Mouse (Mus musculus): ENCODE results near the gene Ltb.
"Not testable (repeated sequence)": the region's sequence is repeated elsewhere in the genome, so short reads cannot be mapped to it uniquely, and the experiment has no call there.

Gene Ltb

DNA sequence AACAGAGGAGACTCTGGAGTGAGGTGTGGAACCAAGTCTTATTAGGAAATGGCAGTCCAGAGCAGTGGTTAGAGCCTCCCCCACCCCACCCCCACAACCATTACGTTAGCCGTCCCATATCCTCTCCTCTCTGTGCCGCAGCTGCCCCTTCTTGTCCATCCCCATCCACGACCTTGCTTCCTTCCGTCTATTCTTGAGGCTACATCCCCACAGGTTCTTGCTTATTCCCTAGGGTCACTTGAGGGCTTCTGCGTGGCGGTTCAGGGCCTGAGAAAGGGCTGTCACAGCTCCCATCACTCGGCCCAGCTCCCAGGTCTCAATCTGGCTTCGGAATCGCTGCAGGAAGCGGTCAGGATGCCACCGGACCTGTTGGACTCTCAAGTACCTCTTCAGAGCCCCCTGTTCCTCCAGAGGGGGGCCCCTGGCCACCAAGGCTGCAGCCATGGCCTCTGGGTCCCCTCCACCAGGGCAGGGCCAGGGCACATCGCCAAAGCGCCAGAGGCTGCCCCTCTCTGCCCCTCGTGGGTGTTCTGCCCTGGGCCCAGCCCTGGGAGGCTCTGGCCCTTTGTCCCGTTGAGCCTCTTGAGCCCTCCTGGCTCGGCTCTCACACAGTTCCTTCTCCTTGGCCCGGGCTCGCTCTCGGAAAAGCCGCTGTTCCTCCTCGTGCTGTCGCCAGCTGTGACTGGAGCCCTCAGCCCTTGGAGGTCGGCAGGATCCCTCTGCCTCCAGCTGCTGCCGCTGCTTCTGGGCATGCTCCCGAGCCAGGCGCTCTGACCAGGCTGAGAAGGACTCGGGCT is 26.1 kb downstream of the Ltb start, which contains the start of gene Gm16181:
TSS of gene Gm16181 (plus strand) at position 679 of the 797 bp plus-strand sequence.
- no peak for ATAC-seq (ENCODE audit: insufficient number of reproducible peaks, low FRiP score, low TSS enrichment)

DNA sequence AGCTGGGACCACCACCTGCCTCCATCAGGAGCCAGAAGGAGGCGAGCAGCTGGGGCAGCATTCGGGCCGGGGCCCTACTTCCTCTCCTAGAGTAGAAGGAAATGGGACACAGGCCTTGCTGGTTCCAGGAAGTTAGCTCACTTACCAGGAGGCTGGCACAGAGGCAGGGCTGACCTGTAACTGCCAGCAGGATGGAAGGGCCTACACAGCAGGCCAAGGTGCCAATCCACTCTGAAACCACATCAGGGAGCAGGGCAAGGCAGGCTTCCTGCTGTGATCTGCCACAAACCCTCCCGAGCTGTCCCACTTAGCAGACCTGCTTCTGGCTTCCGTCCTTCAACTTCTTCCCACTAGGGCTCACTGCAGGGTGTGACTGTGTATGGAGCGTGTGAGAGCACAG is 28.1 kb downstream of the Ltb start:
- ATAC-seq (ENCODE audit: insufficient number of reproducible peaks, low FRiP score, low TSS enrichment), result no peak

DNA sequence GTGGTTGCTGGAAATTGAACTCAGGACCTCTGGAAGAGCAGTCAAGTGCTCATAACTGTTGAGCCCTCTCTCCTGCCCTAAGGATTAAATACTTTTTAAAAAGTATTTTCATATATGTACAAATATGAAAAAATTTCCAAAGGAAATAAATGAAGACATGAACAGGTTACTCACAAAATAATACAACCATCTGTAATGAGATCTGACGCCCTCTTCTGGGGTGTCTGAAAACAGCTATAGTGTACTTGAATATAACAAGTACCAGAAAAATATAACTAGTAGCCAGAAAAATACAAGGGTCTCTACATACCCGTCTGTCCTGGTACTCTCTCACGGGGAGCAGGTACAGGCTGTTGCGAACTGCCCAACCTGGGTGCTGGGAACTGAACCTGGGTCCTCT is 30.4 kb downstream of the Ltb start:
- no peak for ATAC-seq (ENCODE audit: insufficient number of reproducible peaks, low FRiP score, low TSS enrichment)

DNA sequence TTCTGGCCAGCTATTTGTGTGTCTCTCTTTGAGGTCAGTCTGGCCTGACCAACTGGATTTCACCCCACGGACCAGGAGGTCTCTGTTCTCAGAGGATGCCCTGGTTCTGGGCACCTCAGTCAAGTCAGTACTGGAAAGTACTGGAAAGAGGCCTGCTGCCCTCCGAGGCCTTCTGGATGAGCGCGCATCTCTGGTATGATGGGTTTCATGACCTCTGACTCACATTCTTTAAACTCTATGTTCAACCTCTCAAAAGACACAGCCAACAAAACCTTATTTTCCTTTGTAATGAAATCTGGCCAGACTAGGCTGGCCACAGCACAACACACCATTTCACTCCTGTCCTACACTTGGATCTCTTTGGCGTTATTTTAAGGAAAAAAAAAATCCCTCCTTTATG is 31.2 kb downstream of the Ltb start:
- ATAC-seq (ENCODE audit: insufficient number of reproducible peaks, low FRiP score, low TSS enrichment), result no peak

DNA sequence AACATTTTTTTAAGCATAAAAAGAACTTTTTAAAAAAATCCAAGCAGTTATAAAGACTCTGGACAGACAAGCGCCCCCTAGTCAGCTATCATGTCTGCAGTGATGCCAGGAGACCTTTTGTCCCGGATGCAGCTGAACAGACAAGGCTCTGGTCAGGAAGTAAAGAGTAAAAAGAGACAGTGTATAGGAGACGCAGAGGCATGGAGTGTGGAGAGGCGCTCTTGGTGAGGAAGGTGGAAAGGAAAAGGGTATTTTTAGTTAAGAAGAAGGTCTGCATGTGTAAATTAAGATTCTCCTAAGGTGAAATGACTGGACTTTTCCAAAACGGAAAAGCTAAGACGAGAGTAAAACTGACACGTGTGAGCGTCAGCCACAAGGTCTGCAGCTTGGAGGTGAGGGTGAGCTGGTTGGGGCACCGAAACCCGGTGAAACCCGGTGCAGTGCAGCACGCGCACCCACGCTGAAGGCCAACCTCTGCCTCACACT is 32.4 kb downstream of the Ltb start:
- no peak for ATAC-seq (ENCODE audit: insufficient number of reproducible peaks, low FRiP score, low TSS enrichment)

DNA sequence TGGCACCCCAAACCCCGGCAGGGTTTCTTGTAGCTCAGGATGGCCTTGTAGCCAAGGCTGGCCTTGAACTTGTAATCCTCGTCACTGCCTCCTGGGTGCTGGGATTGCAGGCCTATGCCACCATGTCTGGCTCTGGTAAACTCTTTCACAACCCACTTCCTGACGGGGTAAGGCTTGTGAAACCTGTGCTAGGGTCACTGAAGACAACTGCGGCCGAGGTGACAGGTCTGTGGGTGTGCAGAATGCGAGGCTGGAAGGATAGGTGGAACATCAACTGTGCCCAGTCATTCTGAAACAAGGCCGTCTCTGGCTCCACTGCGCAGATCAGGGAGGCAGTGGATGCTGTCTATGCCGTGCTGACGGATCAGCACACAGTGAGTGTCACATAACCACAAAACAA is 36.8 kb downstream of the Ltb start:
- no peak for ATAC-seq (ENCODE audit: insufficient number of reproducible peaks, low FRiP score, low TSS enrichment)

DNA sequence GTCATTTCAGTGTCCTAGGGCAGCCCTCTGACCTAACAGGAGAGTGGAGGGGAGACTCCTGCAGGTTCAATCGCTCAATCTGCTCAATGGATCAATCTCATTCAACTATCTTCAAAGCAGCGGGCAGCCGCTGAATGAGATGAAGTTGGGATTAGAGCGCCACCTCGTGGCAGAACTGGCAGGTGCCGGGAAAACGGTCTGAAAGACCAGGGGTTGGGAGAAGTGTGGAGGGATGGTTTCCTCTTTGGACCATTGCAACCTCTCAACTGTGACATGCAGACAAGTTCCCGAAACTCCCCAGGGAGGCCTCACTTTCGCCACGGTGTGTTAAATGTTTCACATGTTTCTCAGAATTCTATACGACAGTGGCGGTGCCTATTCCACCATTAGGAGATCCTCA is 37.8 kb downstream of the Ltb start:
- no peak for ATAC-seq (ENCODE audit: insufficient number of reproducible peaks, low FRiP score, low TSS enrichment)

DNA sequence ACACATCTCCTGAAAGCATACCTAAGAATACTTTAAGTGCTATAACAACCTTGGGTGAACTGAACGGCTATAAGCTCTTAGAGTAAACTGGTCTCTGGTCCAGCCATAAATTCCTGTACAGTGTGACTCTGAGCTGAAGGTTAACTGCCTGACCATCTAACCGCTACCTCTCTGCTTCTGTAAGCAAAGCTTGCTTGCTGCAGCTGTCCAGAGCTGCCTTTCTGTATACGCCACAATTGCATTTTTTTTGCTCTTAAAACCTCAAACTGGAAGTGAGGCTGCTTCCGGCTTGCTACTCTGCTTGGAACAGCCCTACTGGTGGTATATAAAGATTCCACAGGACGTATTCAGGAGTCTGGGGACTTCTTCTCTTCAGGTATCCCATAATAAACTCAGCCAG is 38.4 kb downstream of the Ltb start:
- no peak for ATAC-seq (ENCODE audit: insufficient number of reproducible peaks, low FRiP score, low TSS enrichment)

DNA sequence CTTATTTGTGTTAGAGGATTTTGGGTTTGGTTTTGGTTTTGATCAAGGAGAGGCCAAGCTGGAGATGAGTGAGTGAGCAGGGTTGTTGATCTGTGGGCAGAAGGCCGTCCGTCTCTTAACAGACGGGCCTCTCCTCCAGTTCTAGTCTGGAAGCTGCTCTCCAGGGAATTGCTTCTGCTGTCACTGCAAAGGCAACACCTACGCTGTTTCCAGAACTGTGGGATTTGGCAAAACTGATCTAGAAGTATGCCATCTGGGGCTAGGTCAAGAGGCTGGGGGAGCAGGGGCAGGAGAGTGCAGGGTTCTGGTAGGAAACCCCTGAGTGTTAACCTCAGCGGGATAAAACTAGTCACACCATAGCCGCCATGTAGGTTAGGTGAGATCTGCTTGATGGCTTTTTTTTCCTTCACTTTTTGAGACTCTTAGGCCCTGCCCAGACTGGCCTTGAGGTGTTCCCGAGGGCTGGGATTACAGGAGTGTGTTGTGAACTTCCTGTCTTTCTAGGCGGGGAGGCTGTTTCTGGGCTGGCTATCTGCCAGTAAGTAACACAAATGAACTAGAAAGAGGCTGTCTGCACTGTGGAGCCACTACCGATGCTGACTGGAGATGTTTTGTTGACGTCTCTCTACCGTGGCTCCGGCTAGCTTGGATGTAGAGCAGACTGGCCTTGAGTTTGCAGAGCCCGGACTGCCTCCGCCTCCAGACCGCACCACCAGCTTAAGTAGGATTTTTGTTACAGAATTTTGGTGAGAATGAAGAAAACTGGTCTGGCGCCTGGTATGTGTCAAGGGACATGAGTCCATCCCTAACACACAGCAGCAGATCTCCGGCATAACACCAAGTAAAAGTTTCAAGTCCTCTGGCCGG is 39.1 kb downstream of the Ltb start, which contains the start of gene Atp6v1g2:
TSS of gene Atp6v1g2 (plus strand) at position 547 of the 867 bp plus-strand sequence.
- no peak for ATAC-seq (ENCODE audit: insufficient number of reproducible peaks, low FRiP score, low TSS enrichment)

DNA sequence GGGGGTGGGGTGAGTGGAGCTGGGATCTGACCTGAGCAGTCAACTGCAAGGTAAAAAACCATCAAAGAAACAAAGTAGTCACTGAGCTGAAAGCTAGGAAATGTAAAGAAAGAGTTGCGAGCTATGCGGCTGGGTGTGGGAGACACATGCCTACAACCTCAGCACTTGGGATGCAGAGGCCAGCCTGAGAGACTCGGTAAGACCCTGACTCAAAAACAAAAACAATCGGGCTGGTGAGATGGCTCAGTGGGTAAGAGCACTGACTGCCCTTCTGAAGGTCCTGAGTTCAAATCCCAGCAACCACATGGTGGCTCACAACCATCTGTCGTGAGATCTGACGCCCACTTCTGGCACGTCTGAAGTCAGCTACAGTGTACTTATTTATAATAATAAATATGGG is 39.9 kb downstream of the Ltb start:
- ATAC-seq (ENCODE audit: insufficient number of reproducible peaks, low FRiP score, low TSS enrichment), result not testable (repeated sequence)

DNA sequence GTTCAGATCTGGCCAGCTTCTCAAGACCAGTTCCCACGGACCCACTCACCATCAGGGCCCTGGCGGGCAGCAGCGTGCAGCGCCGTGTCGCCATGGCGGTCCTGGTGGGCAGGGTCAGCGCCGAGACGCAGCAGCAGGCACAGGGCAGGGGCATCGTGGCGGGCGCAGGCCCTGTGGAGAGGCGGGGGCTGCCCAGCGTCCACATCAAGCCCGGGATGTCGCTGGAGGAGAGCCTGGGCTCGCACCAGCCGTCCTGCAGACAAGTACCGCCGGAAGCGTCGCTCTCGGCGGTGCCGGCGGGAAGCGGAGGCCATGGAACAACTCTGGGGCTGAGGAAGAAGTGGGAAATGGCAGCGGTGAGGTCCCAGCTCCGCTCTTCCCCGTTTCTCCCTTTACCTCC is 40.7 kb downstream of the Ltb start:
- ATAC-seq (ENCODE audit: insufficient number of reproducible peaks, low FRiP score, low TSS enrichment), result no peak

DNA sequence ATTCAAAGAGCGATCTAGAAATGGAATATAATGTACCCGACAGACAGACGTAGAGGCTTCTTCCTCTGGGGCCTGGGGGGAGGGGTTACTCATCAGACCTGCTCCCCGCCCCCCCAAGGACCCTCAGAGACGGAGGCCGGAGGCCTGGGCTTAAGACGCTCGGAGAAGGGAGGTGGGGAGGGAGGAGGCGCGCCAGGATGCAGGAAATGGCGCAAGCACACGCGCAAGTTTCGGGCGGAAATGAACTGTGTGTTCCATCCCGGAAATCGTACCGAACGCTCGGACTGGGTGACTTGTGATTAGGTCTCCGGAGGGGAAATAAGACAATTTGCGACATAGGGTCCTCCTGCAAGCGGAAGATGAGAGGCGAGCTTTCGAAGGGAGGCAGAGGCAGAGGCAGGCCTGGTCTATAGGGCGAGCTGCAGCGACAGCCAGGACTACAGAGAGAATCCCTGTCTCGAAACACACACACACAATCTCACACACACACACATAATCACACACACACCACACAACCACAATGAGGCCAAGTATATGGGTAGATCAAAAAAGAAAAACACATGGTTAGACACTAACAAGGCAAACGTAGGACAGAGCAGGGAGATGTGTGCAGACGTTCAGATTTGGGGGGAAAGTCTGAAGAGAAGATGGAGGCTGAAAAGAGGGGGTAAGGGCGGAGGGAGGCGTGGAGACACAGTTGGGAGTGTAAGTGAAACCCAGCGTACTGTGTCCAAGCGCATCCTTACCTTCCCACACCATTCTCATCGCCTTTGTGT is 41.6 kb downstream of the Ltb start, which contains the start of gene Nfkbil1:
TSS of gene Nfkbil1 (minus strand) at position 179 of the 776 bp plus-strand sequence.
- ATAC-seq (ENCODE audit: insufficient number of reproducible peaks, low FRiP score, low TSS enrichment), result peak; percentile 59; the same call in 1 of the 2 replicates

DNA sequence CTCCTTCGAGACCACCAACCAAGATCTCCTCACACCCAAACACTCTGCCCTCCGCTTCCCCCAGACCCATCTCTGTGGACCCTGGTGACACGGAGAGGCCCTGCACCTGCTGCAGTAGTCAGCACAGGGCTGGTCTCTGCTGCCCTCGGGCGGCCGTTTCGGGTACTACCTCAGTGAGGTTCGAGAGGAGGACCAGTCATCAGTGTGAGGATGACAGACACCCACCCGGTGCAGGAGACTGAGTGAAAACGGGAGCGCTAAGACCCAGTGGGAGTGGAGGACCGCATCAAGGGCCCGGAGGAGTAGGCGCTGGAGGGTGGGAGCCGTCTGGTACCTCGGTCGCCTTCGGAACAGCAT is 42.1 kb downstream of the Ltb start:
- ATAC-seq (ENCODE audit: insufficient number of reproducible peaks, low FRiP score, low TSS enrichment), result peak; percentile 77

DNA sequence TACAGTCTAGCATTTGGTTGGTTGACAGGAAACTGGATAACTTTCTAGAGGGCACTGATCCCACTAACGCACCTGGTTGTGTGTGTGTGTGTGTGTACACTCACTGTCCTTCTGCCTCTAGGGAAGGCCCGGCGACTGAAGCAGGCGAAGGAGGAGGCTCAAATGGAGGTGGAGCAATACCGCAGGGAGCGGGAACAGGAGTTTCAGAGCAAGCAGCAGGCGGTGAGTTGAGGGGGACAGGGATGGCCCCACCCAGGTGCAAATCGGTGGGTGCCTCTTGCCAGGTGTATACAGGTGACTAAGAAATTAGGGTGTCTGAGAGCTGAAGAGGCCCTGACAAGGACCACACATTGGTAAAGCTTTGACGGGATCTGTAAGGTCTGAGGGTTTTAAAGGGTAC is 42.8 kb downstream of the Ltb start:
- ATAC-seq (ENCODE audit: insufficient number of reproducible peaks, low FRiP score, low TSS enrichment), result no peak

DNA sequence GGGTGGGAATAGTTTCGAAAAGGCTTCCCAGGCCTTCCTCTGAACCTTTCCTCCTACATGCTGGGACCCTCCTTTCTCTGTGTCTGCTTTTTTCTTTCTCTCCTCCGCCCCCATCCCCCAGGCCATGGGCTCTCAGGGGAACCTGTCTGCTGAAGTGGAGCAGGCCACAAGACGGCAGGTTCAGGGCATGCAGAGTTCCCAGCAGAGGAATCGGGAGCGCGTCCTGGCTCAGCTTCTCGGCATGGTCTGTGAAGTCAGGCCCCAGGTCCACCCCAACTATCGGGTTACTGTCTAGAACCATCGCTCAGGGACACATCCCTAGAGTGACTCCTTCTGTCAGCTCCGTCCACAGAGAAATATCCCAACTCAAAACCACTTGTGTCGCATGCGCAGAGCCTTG is 43.3 kb downstream of the Ltb start:
- ATAC-seq (ENCODE audit: insufficient number of reproducible peaks, low FRiP score, low TSS enrichment), result no peak

DNA sequence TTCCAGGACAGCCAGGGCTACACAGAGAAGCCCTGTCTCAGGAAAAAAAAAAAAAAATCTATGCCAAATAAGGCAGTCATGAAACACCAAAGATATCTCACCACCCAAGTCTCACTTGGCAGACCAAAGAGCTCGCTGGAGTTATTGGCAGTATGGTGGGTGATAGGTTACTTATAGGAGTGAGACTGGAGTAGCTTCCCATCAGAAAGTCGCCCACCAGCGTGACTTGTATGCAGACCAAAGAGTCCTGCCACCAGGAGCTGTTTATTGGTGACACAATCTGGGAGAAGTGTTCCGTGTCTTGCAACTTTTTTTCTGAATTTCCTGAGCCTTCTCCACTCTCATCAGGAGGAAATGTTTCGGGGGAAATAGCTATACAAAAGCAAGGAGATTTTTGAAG is 45.5 kb downstream of the Ltb start:
- ATAC-seq (ENCODE audit: insufficient number of reproducible peaks, low FRiP score, low TSS enrichment), result no peak

DNA sequence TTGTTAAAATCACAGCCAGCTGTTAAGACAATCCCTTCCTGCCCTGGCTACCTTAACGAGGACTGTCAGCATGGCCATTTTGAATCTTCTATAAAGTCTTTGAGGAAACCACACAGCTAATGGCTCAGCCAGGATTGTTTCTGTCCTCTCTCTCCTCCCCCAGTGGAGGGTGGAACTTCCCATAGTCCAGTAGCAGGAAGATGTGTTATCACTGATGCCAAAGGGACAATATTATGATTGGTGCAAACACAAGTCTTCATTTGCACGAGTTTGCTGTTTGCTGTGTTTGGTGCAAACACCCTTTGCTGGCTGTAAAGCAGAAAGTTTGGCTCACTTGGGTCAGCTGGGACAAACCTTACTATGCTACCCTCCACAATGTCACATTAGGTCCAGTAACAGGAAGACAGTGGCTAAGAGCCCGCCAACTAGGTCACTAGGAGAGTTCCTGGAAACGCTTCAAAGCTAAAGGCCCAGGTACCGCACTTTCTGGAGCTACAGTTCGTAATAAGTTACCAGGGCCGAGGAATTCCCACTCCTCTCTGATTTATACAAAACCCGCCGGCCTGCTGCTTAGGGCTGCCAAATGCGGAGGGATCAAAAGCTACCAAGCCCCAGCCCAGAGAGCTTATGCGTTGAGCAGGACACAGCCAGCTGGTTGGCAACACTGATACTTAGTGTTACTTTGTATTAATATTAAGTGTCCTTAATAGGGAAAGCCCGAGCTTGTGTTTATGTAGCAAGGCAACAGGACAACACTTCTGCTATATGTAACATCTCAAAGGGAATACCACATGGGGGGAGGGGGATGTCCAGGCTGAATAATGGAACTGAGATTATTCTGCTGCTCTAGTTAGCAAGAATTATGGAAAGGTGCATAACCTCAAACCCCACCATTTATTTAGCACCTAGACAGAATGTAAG is 46.4 kb downstream of the Ltb start:
- no peak for ATAC-seq (ENCODE audit: insufficient number of reproducible peaks, low FRiP score, low TSS enrichment)

DNA sequence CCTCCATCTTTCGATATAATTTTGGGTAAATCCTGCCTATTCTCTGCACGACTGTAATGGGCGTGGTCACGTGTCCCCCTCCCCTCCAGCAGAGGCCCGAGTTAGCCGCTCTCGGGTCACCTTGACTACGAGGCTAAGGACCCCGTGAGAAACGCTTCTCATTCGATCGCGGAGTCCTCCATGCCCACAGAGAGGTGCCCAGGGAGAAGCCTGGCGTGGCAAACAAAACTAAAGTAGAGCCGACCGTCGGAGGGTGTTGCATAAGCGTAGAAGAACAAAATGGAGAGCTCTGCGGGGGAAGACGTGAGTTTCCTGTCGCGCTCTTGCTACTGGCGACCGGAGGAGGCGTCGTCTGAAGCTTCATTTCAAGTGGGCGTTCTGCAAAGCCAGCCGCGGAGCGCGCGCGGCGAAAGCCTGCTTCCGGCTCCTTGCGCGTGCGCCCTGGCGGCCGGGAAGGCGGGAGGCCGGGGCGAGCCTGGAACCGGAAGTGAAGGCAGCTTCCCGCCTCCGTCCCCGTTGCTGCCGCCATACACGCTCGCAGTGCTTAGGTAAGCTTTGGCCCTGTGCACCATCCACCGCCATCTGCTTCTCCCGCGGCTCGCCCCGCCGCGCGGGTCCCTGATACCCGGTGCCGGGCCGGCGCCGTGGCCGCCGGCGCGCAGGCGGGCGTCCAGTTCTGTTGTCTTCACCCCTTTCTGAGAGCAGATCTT is 47.2 kb downstream of the Ltb start, which contains the start of gene Ddx39b:
TSS of gene Ddx39b (plus strand) at position 442 of the 710 bp plus-strand sequence.
- ATAC-seq (ENCODE audit: insufficient number of reproducible peaks, low FRiP score, low TSS enrichment), result peak; percentile 78; the same call in 1 of the 2 replicates

Data from cerebellum, adult (tissue).